Mouse (Mus musculus) CH12.LX (cell line): ENCODE results near the gene Dph1.

ENCODE experiments used
- BHLHE40 ChIP-seq: IDR thresholded peaks from 2 replicates; pipeline ENCODE4 v1.6.1; 2011; ENCODE audit warnings: mild to moderate bottlenecking, low read depth, low read length, improper control_type of control experiment
- CHD1 ChIP-seq: IDR thresholded peaks from 2 replicates; pipeline ENCODE4 v1.6.1; 2012; ENCODE audit warnings: low read depth, low read length, improper control_type of control experiment, inconsistent platforms
- CHD2 ChIP-seq: IDR thresholded peaks from 2 replicates; pipeline ENCODE4 v1.6.1; 2011; ENCODE audit warnings: low read length, improper control_type of control experiment
- CTCF ChIP-seq, 2 experiments: IDR thresholded peaks in 1 of 2; conservative IDR thresholded peaks in 1 of 2; 2 replicates each; pipeline ENCODE4 v1.5.1; 2011 to 2012; ENCODE audit warnings: low read depth in 2 of 2, low read length in 2 of 2, improper control_type of control experiment in 1 of 2, inconsistent platforms in 1 of 2, mild to moderate bottlenecking in 1 of 2, moderate library complexity in 1 of 2
- E2F4 ChIP-seq: IDR thresholded peaks from 2 replicates; pipeline ENCODE4 v1.6.1; 2011; ENCODE audit warnings: low read depth, low read length, improper control_type of control experiment; ENCODE audit not compliant: insufficient replicate concordance
- EP300 ChIP-seq: IDR thresholded peaks from 2 replicates; pipeline ENCODE4 v1.6.1; 2011; ENCODE audit warnings: low read length, improper control_type of control experiment
- HCFC1 ChIP-seq: IDR thresholded peaks from 2 replicates; pipeline ENCODE4 v1.6.1; 2012; ENCODE audit warnings: low read depth, mild to moderate bottlenecking, inconsistent platforms, low read length, improper control_type of control experiment
- MAFK ChIP-seq: IDR thresholded peaks from 2 replicates; pipeline ENCODE4 v1.6.1; 2011; ENCODE audit warnings: low read length, improper control_type of control experiment; ENCODE audit not compliant: insufficient replicate concordance
- MAX ChIP-seq: IDR thresholded peaks from 2 replicates; pipeline ENCODE4 v1.6.1; 2011; ENCODE audit warnings: low read length, improper control_type of control experiment
- MEF2A ChIP-seq: IDR thresholded peaks from 2 replicates; pipeline ENCODE4 v1.6.1; 2014; ENCODE audit warnings: low read depth, mild to moderate bottlenecking, inconsistent platforms, low read length, improper control_type of control experiment, borderline replicate concordance
- POLR2A ChIP-seq: IDR thresholded peaks from 2 replicates; pipeline ENCODE4 v1.6.1; 2011; ENCODE audit warnings: low read depth, mild to moderate bottlenecking, improper control_type of control experiment, low read length
- TBP ChIP-seq: conservative IDR thresholded peaks from 2 replicates; pipeline ENCODE4 v1.6.1; 2011; ENCODE audit warnings: low read depth, low read length, improper control_type of control experiment
- USF2 ChIP-seq: conservative IDR thresholded peaks from 2 replicates; pipeline ENCODE4 v1.6.1; 2011; ENCODE audit warnings: low read depth, low read length, improper control_type of control experiment
- ZMIZ1 ChIP-seq: IDR thresholded peaks from 2 replicates; pipeline ENCODE4 v1.6.1; 2012; ENCODE audit warnings: low read depth, mild to moderate bottlenecking, inconsistent platforms, low read length, improper control_type of control experiment

DNA sequence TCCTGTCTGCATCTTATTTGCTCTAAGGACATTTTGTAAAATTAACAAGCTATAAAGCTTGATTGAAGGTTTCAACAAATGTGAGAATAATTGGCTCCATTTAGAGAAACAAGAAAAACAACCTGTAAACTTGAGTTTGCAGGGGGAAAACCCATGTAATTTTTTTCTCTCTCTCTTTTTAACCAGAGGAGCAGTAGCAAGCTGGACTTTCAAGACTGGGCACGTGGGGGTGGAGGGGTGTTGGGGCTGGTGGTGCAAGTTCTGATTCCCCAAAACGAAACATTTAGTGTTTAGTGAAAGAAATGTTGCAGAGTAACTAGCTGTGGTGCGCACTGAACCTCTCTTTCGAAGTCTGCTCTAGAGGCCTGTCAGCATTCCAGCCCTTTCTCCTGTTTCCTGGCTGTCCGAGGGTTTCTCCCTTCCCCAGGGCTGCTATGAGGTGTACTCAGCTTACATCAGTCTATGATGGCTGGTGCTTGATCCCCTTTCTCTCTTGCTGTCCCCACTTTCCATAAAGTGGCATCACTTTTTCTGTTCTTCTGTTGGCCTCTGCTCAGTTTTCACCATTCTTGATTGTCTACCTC lies 56.5 kb downstream of the Dph1 start:
- TF ChIP-seq CHD1 (no peak), CTCF (conservative IDR thresholded peaks at IDR 0.05 in 1 of 2, IDR thresholded peaks at IDR 0.05 in 1 of 2; ENCODE audit: low read depth in 2 of 2, low read length in 2 of 2) (no peak), USF2 (no peak), MAX (peak; percentile 39; the same call in 1 of the 2 replicates), TBP (no peak), CHD2 (peak; percentile 71; the same call in 1 of the 2 replicates), BHLHE40 (peak; percentile 94), POLR2A (no peak), HCFC1 (no peak), MEF2A (no peak), MAFK (no peak), E2F4 (no peak), EP300 (no peak; the same call in none of the 2 replicates), ZMIZ1 (no peak)
